Mouse (Mus musculus): ENCODE measurements at regions not wholly inside any gene's neighbourhood (a gene's known extent, or its start where the extent isn't known, plus 50 kb on each side); places are given as distances from the start of the nearest gene placed in this dataset.

- DNase-seq (no peak), ATAC-seq (no peak)
- H3K4me3 ChIP-seq (ENCODE audit: low read depth, low read length): no peak overlapping the region
- H3K36me3 ChIP-seq (replicated peaks; ENCODE audit: insufficient read depth, low read length): no peaks in the 10 kb centered on the region
- no peak overlapping the region for H3K4me2 ChIP-seq (ENCODE audit: low read depth, low read length)
- WGBS (ENCODE audit: insufficient replicate concordance): 47% methylated on average over 6 of the region's 6 CpGs
- H3K27ac ChIP-seq (ENCODE audit: low read depth): no peak overlapping the region
- no peak for TF ChIP-seq EP300 (IDR thresholded peaks at IDR 0.05; ENCODE audit: low read depth)
- TF ChIP-seq CTCF (IDR thresholded peaks at IDR 0.05; ENCODE audit: low read depth): no peak
- H3K4me1 ChIP-seq (ENCODE audit: insufficient read depth): no peaks in the 10 kb centered on the region
- H3K9ac ChIP-seq (replicated peaks): no peak overlapping the region
- H3K9me3 ChIP-seq (ENCODE audit: low read length): no peaks in the 10 kb centered on the region
- no peaks in the 10 kb centered on the region for H3K27me3 ChIP-seq (ENCODE audit: insufficient read depth, low read length)
Measured at GRCm38 (mm10) chr6:17157270-17157669, 92.3 kb downstream of the Tes start.

DNA sequence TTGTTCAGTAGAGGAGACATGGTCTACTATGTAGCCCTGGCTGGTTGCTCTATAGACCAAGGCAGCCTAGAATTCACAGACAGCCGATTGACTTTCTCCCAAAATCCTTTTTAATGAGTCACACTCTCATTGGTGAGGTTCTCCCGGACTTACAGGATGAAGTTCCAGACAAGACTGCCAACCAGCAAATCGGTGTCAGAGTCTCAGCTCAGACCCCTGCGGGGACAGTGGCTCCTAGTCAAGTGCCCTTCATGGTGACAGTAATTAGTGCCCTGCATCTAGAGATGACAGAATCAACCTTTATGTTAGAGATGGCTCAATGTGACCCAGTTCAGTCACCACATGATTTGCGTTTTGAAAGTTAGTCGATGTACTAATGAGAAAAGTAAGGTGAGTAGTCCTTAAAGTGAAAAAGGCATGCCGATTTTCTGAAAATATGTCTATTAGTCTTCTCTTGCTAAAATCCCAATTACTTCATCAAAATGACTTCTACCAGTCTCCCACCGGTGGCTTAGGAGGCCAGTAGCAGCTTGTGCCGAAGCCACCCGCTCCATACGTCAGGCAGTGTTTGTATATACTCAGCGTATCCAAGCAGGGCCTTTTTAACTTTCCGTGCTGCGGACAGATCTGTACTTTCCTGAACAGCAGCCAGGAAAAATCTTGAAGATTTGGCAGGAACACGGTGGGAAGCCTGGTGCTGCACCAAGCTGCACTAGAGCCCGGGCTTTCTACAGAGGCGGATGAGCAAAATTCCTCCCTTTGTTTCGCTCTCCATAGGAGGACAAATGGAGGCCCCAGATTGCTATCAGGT, 105.2 kb downstream of the Tes start:
- no peak for DNase-seq
- H3K4me2 ChIP-seq (ENCODE audit: low read depth, low read length): 0 out of 2 replicates have a peak overlapping the region, but pooled peaks have one; percentile 13

DNA sequence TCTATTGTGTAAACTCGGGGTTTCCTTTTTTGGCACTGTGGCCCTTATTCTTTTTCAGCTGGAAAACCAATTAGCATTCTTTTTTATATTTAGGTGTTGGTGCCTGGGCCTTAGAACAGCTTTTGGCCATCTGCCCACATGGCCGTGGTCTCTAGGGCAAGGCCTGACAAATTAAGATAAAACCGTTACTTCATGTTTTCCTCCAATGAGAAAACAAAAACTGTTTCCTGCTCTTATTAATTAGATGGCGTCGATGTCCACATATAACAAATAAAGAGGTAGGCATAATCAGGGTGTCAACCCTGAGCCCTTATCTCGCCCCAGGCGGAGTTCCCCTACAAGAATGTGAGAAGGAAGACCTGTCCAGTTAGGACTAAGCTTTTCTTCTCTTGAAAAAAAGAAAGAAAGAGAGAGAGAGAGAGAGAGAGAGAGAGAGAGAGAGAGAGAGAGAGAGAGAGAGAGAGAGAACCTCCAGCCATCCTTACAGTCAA, 105.9 kb downstream of the Tes start:
- no peak for DNase-seq
- WGBS (ENCODE audit: insufficient replicate concordance): 47% methylated on average over 7 of the region's 7 CpGs
- H3K4me2 ChIP-seq (ENCODE audit: low read depth, low read length): peak overlapping the region; percentile 47
- H3K27ac ChIP-seq (ENCODE audit: low read depth): no peak overlapping the region
- H3K9ac ChIP-seq (replicated peaks): no peak overlapping the region
- H3K4me1 ChIP-seq (ENCODE audit: insufficient read depth): peaks cover 6% of the 10 kb centered on the region; the same call in 1 of the 2 replicates
- no peaks in the 10 kb centered on the region for H3K9me3 ChIP-seq (ENCODE audit: low read length)
- no peak overlapping the region for H3K4me3 ChIP-seq (ENCODE audit: low read depth, low read length)
- no peaks in the 10 kb centered on the region for H3K36me3 ChIP-seq (replicated peaks; ENCODE audit: insufficient read depth, low read length)
- H3K27me3 ChIP-seq (ENCODE audit: insufficient read depth, low read length): no peaks in the 10 kb centered on the region
- ATAC-seq: no peak
- TF ChIP-seq EP300 (IDR thresholded peaks at IDR 0.05; ENCODE audit: low read depth): no peak
- no peak for TF ChIP-seq CTCF (IDR thresholded peaks at IDR 0.05; ENCODE audit: low read depth)

More for the DNA sequence above, 105.2 kb downstream of the Tes start:
- H3K9ac ChIP-seq (replicated peaks): no peak overlapping the region
- whole genome bisulfite sequencing (ENCODE audit: insufficient replicate concordance): 71% methylated on average over 18 of the region's 18 CpGs
- H3K4me3 ChIP-seq (ENCODE audit: low read depth, low read length): no peak overlapping the region
- peaks cover 6% of the 10 kb centered on the region; the same call in 1 of the 2 replicates for H3K4me1 ChIP-seq (ENCODE audit: insufficient read depth)
- ATAC-seq: no peak
- no peaks in the 10 kb centered on the region for H3K9me3 ChIP-seq (ENCODE audit: low read length)
- no peaks in the 10 kb centered on the region for H3K27me3 ChIP-seq (ENCODE audit: insufficient read depth, low read length)
- no peaks in the 10 kb centered on the region for H3K36me3 ChIP-seq (replicated peaks; ENCODE audit: insufficient read depth, low read length)
- H3K27ac ChIP-seq (ENCODE audit: low read depth): no peak overlapping the region
- TF ChIP-seq EP300 (IDR thresholded peaks at IDR 0.05; ENCODE audit: low read depth): no peak
- TF ChIP-seq CTCF (IDR thresholded peaks at IDR 0.05; ENCODE audit: low read depth): no peak

DNA sequence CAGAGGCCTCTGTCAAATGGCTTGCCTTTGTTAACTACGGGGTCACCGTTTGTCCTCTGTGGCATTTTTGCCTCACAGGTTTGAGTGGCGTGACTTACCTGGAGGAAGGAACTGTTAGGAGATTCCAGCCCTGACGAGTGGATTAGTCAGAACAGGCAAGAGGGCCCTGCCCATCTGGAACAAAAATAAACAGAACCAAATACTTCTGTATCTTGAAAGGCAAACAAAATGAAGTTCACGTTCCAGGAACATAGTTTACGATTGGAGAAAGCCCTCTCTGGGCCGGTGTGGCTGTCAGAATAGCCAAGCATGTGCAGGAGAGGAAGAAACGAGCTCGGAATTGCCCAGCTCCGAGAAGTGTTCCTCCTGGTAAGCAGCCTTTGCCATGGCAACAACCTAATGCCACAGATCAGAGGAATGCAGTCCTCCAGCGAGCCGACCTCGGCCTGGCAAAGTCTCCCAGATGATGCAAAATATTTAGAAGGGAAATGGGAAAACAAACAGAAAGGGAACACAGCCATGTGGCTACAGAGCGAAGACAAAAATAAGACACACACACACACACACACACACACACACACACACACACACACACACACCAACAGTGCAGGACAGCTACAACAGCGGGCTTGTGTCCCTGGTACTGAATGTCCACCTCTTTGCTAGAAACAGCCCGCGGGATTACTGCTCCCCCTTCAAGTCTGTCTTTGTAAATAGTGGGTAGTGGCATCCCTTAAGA, 106.5 kb downstream of the Tes start:
- H3K27me3 ChIP-seq (ENCODE audit: insufficient read depth, low read length): no peaks in the 10 kb centered on the region
- no peaks in the 10 kb centered on the region for H3K9me3 ChIP-seq (ENCODE audit: low read length)
- 30% methylated on average over 17 of the region's 17 CpGs for WGBS (ENCODE audit: insufficient replicate concordance)
- H3K36me3 ChIP-seq (replicated peaks; ENCODE audit: insufficient read depth, low read length): no peaks in the 10 kb centered on the region
- peaks cover 6% of the 10 kb centered on the region; the same call in 1 of the 2 replicates for H3K4me1 ChIP-seq (ENCODE audit: insufficient read depth)
- peak overlapping the region; percentile 47 for H3K4me2 ChIP-seq (ENCODE audit: low read depth, low read length)
- DNase-seq (peak; percentile 19), ATAC-seq (peak; percentile 25)
- no peak overlapping the region for H3K4me3 ChIP-seq (ENCODE audit: low read depth, low read length)
- TF ChIP-seq CTCF (IDR thresholded peaks at IDR 0.05; ENCODE audit: low read depth) (no peak), EP300 (IDR thresholded peaks at IDR 0.05; ENCODE audit: low read depth) (no peak)
- H3K9ac ChIP-seq (replicated peaks): no peak overlapping the region
- no peak overlapping the region for H3K27ac ChIP-seq (ENCODE audit: low read depth)

GRCm38 (mm10) chr6:17172050-17172449, 107.1 kb downstream of the Tes start:
- Histone ChIP-seq H3K4me3 (ENCODE audit: low read depth, low read length) (no peak overlapping the region), H3K4me1 (ENCODE audit: insufficient read depth) (peaks cover 6% of the 10 kb centered on the region; the same call in 1 of the 2 replicates), H3K9ac (replicated peaks) (no peak overlapping the region), H3K27me3 (ENCODE audit: insufficient read depth, low read length) (no peaks in the 10 kb centered on the region), H3K36me3 (replicated peaks; ENCODE audit: insufficient read depth, low read length) (no peaks in the 10 kb centered on the region), H3K27ac (ENCODE audit: low read depth) (no peak overlapping the region), H3K4me2 (ENCODE audit: low read depth, low read length) (no peak overlapping the region), H3K9me3 (ENCODE audit: low read length) (no peaks in the 10 kb centered on the region)
- ATAC-seq: no peak
- WGBS (ENCODE audit: insufficient replicate concordance): 74% methylated on average over 1 of the region's 1 CpGs
- DNase-seq: no peak
- TF ChIP-seq EP300 (IDR thresholded peaks at IDR 0.05; ENCODE audit: low read depth) (no peak), CTCF (IDR thresholded peaks at IDR 0.05; ENCODE audit: low read depth) (no peak)

GRCm38 (mm10) chr6:17177153-17177552, 103.8 kb upstream of the Cav2 start:
- Histone ChIP-seq H3K9me3 (ENCODE audit: low read length) (no peaks in the 10 kb centered on the region), H3K27ac (ENCODE audit: low read depth) (no peak overlapping the region), H3K27me3 (ENCODE audit: insufficient read depth, low read length) (no peaks in the 10 kb centered on the region), H3K4me1 (ENCODE audit: insufficient read depth) (peaks cover 4% of the 10 kb centered on the region; the same call in 1 of the 2 replicates), H3K4me2 (ENCODE audit: low read depth, low read length) (no peak overlapping the region), H3K9ac (replicated peaks) (no peak overlapping the region), H3K4me3 (ENCODE audit: low read depth, low read length) (no peak overlapping the region), H3K36me3 (replicated peaks; ENCODE audit: insufficient read depth, low read length) (no peaks in the 10 kb centered on the region)
- DNase-seq (no peak), ATAC-seq (no peak)
- 44% methylated on average over 7 of the region's 7 CpGs for WGBS (ENCODE audit: insufficient replicate concordance)
- no peak for TF ChIP-seq EP300 (IDR thresholded peaks at IDR 0.05; ENCODE audit: low read depth)
